Mouse (Mus musculus) C2C12 (cell line): ENCODE measurements around the gene Neu4.

Experiments
- CTCF ChIP-seq: IDR thresholded peaks from one replicate; pipeline ENCODE4 v1.5.1; 2011; ENCODE audit not compliant: control insufficient read depth, insufficient read depth, insufficient read length
- MAX ChIP-seq: IDR thresholded peaks from one replicate; pipeline ENCODE4 v1.6.1; 2011; ENCODE audit warnings: mild to moderate bottlenecking, control low read depth

DNA sequence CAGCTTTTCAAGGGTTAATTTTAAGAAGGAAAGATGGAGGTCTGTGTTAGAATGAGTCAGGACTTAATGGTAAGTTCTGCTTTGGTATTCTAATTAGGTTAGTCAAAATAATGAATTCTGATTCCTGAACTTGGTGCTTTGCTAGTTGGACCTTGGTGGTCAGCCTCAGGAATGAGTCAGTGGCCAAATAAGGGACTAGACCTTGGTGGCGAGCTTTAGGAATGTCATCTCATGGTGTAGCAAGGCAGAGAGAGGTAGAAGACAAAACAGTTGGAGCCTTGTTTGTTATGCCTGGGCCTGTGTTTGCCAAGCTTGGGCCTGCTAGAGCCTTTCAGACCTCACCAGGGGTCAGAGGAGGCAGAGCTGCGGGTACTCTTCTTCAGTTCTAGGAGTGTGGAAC lies 8.5 kb downstream of the Neu4 start:
- no peak for TF ChIP-seq MAX
- TF ChIP-seq CTCF, result no peak
